Mouse (Mus musculus) embryo, embryonic 10.5 days (tissue): Measurements from ENCODE around the gene Paqr7.
A peak's percentile ranks its signal among the peaks of the same experiment; 100 is the strongest.

Source experiments
- DNase-seq: peaks from one replicate; pipeline ENCODE4 v3.0.0-alpha.2; 2015; ENCODE audit warnings: low spot score

Gene Paqr7

DNA sequence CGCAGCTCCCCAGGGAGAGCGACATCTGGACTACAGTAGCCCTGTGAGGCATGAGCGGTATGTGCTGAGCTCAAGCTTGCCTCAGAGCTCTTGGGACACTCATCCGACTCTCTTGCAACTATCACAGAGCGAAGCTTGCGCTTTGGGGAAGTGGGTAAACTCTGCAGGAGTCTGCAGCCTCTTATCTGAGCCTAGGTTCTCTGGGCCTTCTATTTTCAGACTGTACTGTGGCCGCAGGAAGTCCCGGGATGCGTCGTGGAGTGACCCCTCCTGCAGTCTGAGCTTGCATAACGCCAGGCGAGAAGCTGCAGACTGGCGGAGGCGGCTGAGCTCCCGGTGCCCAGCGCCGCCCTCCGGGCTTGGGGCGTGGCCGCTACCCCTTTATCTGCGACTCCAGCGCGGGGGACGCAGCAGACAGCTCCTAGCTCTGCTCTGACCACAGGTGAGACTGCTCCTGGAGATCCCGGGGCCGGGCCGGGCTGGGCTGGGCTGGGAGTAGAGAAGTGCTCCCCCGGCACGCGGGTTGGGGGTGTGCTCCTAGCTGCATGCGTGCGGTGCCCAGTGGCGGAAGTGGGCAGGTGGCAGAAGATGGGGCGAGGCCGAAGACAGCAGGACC lies at the start of gene Paqr7:
Paqr7 (plus strand) TSS at position 103 of the 616 bp plus-strand sequence.
- peak; percentile 62 for DNase-seq

DNA sequence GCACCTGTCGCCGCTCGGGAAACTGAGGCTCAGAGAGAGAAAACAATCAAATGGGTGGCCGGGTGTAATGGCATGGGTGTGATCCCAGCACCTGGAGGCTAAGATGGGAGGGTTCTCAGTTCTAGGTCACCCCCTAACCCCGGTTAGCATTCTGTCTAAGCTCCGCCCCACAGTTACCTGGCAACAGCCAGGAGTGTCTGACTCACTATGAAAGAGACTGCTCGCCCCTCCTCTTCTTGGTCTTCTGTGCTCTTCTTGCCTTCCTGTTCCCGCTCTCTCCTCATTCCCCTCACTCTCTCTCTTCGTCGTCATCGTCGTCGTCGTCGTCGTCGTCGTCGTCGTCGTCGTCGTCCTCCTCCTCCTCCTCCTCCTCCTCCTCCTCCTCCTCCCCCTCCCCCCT lies 48.5 kb upstream of the Paqr7 start:
- DNase-seq = no peak

DNA sequence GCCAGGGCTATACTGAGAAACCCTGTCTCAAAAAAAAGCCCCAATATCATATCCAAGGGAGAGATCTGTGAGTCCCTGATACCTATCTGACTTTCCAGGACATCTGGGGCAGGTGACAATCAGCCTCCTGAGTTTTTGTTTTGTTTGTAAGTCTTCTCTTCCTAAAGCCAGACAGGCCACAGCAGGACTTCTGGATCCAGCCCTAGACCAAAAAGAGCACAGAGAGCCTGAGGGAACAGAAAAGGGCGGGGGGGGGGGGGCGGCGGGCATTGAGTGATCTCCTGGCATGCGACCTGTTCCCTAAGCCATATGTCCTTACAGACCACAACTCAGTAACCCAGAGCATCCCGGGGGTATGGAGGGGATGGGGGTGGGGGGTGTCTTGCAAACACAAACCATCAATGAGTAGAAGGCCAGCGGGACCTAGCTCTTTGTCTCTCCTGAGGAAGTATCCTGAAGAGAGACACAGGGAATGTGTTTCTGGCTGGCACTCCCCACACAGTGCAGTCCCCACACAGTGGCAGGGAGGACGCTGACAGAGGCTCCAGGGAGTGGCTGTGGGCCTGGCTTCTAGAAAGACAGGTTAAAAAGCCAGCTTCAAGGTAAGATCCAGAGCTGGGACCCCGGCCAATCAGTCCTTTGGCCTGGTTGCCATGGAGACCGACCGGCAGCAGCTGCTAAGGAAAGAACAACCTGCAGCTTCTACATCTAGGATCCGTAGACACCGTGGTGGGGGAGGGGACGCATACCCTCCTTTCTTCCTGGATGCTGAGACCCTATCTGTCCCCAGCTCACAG lies 46.7 kb upstream of the Paqr7 start:
- no peak for DNase-seq

DNA sequence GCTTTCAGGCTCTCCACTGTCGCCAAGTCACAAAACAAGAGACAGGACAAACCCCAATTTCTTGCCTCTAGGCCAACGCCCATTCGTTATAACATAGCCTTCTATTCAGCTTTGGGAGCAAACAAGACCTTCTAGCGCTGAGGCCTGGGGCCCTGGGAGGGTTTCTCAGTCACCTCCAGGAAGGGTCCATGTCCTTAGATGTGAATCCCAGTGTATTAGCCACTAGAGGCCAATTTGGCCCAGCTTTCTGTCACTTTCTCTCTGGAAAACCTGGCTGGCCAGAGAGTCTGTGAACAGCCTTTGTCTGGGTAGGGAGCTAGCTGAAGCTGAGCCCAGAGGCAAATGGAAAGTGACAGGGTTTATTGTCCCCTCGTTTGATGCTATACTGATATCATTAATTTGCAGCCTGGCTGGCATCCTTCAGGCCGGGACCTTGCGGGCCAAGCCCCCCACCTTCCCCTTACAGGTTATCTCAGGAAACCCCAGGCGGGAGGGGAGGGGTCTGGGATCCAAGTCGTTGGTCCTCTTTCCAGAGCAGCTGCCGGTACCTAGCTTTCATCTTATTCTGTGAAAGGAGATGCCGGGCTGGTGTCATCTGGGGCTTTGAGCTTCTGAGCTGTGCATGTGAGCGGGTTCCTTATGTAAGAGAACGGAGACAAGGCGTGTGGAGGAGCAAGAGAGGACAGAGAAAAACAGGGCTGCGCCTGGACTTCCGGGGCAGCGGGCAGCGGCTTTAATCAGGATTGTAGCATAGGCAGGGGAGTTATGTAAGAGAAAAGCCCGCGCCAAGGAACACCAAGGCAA lies 45.9 kb upstream of the Paqr7 start:
- peak; percentile 69 for DNase-seq

DNA sequence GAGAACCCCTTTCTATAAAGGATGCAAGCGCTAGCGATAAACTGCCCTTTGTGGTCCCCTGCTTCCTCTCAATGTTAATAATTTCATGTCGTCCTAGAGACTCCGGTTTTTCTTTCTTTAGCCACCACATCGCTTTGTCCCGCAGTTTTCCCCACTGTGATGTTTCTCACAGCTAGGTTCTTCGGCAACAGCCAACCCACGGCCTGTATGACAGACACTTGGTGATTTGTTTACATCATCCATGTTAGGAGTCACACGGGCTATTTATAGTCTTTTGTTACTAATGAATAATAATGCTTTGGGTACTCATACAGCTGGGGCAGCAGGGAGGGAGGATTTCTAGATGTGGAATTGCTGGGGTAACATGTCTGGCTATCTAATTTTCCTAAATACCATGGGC lies 45.0 kb upstream of the Paqr7 start:
- no peak for DNase-seq

DNA sequence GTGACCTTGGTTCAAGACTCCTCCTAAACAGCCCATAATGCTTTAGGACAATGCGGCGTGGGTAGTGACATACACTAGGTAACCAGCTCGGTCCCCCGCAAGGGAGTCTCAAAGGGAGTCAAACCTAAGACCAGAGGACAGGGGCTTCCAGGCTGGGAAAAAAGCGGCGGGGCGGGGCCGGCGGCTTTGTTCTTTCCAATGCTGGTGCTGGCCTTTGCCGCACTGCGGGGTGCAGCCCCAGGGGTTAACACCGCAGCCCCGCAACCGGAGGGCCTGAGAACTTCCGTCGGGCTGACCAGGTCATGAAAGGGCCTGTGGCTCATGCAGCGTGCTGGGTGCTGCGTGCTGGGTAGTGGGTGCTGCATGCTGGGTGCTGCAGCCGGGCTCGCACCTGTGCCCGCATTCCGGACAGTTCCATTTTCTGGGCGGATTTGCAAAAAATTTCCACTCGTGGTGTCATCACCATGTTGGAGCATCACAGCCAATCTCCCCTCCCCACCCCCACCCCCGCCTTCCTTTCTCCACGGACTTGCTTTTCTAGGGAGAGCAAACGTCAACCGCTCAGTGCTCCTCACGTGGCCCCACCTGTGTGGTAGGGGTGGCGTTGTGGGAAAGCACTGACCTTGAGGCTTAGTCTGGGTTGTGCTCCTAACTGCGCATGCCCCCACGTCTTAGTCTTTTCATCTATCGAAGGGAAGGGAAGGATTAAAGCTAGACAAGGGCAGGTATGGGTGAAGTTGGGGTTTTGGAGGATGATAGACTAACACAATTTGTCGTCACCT lies 42.7 kb upstream of the Paqr7 start:
- DNase-seq = peak; percentile 44

DNA sequence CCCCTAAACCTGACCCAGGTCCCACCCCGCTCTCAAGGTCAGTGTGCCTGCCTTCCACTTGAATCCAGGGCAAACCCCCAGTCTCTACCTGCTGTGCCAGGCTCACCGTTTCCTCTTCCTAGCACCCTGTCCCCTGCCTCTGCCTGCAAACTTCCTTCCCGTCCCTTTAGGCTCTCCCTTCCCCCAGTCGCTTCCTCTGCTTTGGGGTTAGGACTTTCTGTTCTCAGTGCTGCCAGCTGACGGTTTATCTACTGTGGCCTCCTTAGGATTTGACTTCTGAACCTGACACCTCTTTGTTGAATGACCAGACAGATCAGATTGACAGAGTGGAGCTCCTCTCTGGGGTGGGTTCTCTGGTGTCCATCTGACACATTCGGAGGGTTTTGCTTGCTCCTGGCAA lies 41.2 kb upstream of the Paqr7 start:
- no peak for DNase-seq

DNA sequence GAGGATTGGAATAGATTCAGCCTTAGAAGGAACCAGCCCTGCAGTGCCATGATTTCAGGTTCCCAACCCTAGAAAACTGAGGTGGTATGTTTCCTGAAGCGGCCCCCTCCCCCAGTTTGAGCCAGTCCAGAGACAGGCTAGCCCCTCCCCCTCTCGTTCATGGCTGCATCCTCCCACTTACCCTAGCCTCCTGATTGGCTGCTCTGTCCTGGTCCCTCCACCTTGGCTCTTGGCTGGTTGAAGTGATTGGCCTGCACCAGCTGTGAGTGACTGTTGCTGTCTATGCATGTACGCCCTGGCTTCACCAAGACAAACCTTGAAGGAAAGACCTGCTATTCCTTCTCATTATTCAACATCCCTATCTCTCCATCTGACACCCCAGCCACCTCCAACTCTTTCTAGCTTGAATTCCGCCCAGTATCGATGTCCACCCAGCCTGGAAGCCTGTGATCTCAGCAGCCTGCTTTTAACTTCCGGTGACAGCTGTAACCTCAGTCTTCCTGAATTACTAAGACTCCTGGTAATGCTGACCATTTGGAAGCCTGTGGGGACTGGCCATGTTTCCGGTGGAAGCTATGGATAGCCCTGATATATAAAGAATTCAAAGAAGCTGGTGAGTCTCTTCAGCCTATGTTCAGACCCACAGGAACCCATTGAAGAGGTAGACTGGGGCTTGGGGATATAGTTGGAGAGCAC lies 39.2 kb upstream of the Paqr7 start:
- DNase-seq = peak; percentile 36

DNA sequence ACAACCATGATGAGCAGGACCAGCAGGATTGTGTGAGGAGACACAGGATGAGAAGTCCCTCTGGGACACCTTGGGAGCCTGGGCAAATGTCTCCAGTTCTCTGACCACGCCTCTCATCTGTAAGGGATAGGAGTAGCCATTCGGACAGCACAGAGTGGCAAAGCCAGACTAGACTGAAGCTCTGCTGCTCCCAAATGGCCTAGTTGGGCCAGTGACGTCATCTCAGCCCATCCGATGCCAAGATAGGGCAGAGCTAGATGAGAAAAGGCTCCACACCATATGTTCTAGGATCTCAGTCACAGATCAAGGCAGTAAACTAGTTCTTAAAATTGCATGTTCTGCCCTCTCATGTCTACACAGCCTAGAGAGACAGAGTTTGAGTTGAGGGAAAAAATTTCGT lies 37.6 kb upstream of the Paqr7 start:
- DNase-seq = no peak

DNA sequence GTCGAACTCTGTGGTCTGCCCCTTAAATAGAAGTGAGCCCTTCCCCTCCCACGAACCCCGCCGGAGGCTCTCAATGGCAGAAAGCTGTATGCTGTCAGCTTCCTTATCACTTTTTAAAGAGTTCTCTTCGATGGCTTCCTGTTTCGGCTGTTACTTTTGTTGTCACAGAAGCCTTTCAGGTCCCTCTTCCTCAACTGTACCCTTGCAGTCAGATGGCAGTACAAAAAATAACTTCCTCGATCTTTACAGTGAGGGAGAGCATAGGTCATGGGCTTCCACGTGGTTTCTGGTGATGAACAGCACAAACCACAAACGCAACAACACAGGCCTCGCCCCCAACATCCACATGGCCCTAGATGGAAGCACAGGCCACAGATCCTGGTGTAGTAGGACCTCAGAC lies 36.2 kb upstream of the Paqr7 start:
- no peak for DNase-seq

DNA sequence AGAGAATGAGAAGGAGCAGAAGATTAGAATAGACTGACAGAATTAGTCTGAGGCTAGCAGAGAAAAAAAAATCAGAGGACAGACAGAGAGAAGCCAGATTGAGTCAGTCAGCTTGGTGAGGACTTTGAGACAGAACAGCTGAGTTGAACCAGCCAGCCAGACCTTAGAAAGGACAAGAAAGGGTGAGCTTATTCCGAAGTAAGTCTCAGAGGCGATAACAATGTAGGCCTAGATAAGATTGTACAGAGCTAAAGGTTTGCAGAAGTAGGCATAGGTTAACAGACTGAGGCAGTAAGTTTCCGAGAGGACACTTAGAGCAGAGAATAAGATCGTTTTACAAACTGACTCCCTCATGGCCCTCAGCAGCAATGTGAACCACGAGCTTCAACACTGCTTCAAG lies 35.2 kb upstream of the Paqr7 start:
- no peak for DNase-seq

DNA sequence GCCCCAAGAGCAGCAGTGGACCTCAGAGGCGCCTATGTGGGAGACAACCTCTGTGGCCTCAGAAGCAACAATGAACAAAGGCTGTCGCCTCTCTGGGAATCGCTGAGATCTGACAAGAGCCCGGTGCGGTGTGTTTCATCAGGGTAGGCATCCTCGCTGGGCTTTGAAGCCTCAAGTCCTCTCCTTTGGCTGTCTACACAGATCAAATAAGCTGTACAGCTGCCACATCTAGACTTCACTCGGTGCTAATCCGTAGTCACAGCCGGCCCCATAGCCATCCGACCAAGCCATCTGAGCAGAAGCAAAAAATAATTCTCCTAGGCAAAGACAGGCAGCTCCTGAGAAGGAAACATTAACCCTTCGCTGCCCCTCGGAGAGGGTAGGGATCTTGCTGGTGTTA lies 30.7 kb upstream of the Paqr7 start:
- DNase-seq = no peak

DNA sequence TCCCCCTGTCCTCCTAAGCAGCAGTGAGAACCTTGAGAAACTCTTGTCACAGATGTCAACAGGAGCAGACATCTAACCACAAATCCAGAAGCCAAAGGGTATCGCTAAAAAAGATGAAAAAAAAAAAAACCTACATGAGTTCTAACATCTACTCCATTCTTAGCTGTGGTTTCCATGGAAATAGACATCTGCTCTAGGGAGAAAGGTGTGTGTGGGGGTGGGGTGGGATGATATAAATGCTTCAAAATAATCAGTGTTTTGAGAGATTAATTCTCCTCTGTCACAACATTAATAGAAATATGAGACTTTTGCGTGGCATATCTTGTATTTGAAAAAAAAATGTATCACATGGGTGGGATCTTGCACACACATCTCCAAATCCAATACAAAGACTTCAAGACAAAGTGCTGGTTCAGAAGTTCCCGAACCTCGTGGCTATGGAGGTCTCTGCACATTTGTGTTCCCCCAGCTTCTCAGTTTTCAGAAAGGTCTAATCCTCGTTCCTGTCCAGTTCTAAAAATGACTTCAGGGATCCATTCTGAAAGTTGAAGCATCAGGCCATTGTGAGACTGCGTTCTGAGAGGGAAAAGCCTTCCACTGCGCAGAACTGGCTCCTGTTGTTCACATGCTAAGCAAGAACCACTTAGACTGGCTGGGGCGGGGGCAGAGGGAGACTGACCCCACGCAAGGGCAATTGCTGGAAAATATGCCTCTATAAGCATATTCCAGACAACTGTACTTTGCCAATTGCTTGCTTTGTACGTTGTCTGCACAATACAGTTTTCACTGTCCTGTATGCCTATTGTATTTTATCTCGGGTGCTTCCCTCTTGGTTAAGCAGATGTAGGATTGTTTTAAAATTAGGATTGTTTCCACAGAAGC lies 29.9 kb upstream of the Paqr7 start:
- DNase-seq = peak; percentile 23

DNA sequence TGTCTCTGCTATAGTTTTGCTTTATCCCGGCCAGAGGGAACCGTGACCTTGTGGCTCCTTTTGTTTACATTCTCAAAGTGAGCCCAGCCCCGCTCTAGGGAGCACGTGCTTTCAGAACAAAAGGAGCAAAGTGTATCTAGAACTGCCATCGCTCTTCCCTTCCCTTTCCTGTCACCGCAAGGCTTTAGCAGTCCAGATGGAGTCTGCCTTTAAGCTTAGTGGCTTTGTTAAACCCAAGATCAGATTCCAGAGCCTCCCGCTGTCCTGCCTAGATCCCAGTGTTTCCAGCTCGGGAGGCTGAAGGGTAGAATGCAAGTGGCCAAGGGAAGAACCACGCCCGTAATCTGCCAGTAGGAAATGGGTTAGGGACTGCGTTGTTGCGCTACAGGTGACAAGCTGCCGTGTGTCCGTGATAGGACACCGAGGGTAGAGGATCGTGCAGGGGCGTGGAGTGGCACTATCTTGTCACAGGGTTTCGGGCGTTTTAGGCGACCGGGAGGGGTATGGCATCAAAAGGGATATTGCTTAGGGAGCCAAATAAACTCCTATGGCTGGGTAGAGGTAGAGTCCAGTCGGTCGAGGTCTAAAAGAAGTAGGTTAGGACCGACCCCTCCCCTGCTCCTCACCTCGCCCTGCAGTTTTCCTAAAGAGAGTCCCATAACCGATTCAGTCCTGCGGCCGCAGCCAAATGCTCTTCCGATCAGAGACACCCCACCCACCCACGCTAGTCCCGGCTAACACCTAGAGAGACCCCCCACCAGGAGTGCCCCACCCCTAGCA lies 28.9 kb upstream of the Paqr7 start:
- peak; percentile 82 for DNase-seq

DNA sequence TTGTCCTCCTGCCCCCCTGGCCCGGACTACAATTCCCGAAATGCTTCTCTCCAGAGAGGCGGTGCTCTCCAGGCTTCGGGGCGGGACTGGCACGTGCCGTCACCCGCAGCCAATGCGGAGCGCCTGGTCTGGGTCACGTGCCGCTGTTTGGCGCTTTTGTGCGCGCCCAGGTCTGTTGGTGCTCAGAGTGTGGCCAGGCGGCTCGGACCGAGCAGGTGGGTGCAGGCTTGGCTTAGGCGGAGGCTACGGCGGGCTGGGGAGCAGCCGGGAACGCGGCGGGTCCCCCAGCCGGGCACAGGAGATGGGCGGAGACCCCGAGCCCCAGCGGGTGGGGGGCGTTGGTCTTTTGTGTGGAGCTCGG lies 28.3 kb upstream of the Paqr7 start, which contains the start of gene Stmn1:
Stmn1 (plus strand) TSS at position 106 of the 361 bp plus-strand sequence.
- peak; percentile 98 for DNase-seq

DNA sequence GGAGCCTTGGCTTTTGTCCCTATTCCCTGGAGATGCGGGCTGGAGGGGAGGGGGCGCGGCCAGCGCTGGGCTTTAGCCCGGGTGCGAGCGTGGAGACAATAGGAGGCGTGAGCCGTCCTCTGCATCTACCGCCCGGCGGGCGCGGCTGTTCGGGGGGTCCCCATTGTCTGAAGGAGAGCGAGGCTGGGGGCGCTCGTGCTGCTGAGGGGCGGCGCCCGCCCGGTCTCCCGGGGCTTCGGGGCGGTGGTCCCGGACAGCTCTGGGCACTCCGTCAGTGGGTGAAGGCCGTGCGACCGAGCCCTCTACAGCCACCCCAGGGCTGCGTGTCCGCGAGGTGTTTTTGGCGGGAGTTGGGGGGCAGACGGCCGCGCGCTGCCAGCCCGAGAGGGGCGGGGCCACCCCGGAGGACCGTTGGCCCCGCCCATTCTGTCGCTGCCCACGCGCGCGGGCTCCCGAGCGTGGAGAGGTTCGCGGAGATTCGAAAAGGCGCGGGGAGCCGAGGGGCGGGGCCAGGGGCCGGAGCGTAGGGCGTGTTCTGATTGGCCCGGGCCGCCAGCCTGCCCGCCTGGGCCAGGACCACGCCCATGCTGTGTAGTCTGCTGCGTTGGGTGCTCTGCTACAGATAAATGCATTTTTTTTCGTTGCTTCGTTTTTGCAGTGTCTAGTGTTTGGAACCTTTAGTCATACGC lies 27.8 kb upstream of the Paqr7 start:
- DNase-seq = peak; percentile 94

DNA sequence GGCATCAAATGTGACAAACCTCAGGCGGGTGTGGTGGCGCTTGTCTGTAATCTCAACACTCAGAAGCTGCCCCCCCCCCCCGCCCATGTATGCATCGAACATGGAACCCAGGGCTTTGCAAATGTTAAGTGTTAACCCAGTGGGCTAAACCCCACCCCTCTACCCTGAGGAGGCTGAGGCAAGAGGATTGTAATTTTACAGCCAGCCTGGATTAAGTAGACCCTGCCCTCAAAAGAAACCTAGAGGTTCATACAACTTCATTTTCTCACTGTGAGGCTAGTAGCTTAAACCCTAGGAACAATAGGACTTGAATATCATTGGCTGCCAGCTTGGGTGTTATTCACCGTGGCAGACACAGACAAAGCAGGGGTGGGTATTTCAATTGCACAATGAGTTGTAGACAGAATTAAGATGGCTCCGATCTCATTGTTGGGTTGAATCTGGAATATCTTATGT lies 27.1 kb upstream of the Paqr7 start:
- DNase-seq = peak; percentile 58

DNA sequence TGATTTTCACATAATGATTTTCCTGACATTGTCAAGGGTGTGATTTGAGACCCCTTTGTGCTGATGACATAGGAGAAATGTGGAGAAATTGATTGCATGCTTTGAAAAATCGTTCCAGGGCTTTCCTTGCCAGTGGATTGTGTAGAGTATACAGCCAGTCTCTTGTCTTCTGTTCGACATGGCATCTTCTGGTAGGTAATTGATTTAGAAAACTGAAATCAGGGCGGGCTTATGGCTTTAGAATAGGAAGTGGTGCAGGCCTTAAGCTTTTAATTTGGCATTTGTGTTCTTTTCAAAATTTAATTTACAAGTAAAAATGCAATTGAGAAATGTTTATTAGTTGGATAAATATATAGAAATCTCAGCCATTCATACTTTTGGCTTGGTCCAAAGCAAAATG lies 26.5 kb upstream of the Paqr7 start:
- DNase-seq = no peak

DNA sequence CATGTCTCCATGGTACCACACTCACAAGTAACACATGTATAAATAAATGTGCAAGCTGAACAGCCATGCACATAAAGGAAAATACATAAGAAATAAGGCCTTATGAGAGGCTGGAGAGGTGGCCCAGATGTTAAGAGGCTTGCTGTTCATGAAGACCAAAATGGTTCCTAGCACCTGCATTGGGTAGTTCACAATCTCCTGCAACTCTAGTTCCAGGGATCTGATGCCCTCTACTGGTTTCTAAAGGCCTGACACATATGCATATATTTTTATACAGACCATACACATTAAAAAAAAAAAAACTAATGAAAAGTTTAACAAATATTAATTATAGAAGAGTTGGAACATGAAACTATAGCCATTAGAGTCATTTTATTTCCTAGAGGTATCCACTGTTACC lies 25.0 kb upstream of the Paqr7 start:
- no peak for DNase-seq
